Mouse (Mus musculus) heart, embryonic 11.5 days (tissue): Measurements from ENCODE around the gene Gm28038. TPM values are rescaled to one million over a fixed set of nuclear protein-coding genes. Genes with fewer than 3 reads are reported as not detected.

Experiments
- ATAC-seq: fragments of 200-750 bp; cut with Nextera tagmentation; replicated peaks from 2 replicates; pipeline ENCODE4 v1.8.0; 2017; ENCODE audit warnings: moderate library complexity; ENCODE audit not compliant: insufficient number of reproducible peaks, low FRiP score, low TSS enrichment
- H3K27ac ChIP-seq: fragments of 300-500 bp; sonication (generic); 2 replicates; pipeline ENCODE4 v1.5.1; 2014; ENCODE audit warnings: mild to moderate bottlenecking, low read depth, low read length
- H3K27me3 ChIP-seq: fragments of 300-500 bp; sonication (generic); 2 replicates; pipeline ENCODE4 v1.6.1; 2014; ENCODE audit warnings: mild to moderate bottlenecking, low read length, mixed read lengths; ENCODE audit not compliant: control insufficient read depth, insufficient read depth
- H3K36me3 ChIP-seq: fragments of 300-500 bp; sonication (generic); 2 replicates; pipeline ENCODE4 v1.6.1; 2014; ENCODE audit warnings: mild to moderate bottlenecking, low read length, moderate library complexity, mixed read lengths; ENCODE audit not compliant: control insufficient read depth, insufficient read depth
- H3K4me1 ChIP-seq: fragments of 300-500 bp; sonication (generic); 2 replicates; pipeline ENCODE4 v1.6.1; 2014; ENCODE audit warnings: low read length; ENCODE audit not compliant: control insufficient read depth, insufficient read depth
- H3K4me2 ChIP-seq: fragments of 300-500 bp; sonication (generic); 2 replicates; pipeline ENCODE4 v1.6.1; 2014; ENCODE audit warnings: mild to moderate bottlenecking, moderate library complexity
- H3K4me3 ChIP-seq: fragments of 300-500 bp; sonication (generic); 2 replicates; pipeline ENCODE4 v1.5.1; 2014; ENCODE audit warnings: low read depth, low read length
- H3K9ac ChIP-seq: fragments of 300-500 bp; sonication (generic); 2 replicates; pipeline ENCODE4 v1.6.1; 2014; ENCODE audit warnings: mild to moderate bottlenecking, low read depth, low read length, moderate library complexity
- H3K9me3 ChIP-seq: fragments of 300-500 bp; sonication (generic); replicated peaks from 2 replicates; pipeline ENCODE4 v1.6.1; 2016; ENCODE audit warnings: low read length; ENCODE audit not compliant: control insufficient read depth
- WGBS: fragments of 180-500 bp; shearing (Covaris S2); extraction: QIAGEN DNeasy Blood & Tissue Kit; methylation state at CpG from one replicate; pipeline ENCODE4 v1.1.7; 2014; ENCODE audit not compliant: insufficient replicate concordance; 5-methylcytosine and 5-hydroxymethylcytosine counted together
- polyA plus RNA-seq: library from polyadenylated mRNA; unstranded; fragments of >200 nt; fragmentation: Nextera tagmentation; extraction: Ambion mirVana; gene quantifications from 2 replicates; pipeline ENCODE4 v1.2.1, GENCODE M21; 2014

Gene Gm28038
- polyA plus RNA-seq, 1 experiment from 2014 or later: not detected

DNA sequence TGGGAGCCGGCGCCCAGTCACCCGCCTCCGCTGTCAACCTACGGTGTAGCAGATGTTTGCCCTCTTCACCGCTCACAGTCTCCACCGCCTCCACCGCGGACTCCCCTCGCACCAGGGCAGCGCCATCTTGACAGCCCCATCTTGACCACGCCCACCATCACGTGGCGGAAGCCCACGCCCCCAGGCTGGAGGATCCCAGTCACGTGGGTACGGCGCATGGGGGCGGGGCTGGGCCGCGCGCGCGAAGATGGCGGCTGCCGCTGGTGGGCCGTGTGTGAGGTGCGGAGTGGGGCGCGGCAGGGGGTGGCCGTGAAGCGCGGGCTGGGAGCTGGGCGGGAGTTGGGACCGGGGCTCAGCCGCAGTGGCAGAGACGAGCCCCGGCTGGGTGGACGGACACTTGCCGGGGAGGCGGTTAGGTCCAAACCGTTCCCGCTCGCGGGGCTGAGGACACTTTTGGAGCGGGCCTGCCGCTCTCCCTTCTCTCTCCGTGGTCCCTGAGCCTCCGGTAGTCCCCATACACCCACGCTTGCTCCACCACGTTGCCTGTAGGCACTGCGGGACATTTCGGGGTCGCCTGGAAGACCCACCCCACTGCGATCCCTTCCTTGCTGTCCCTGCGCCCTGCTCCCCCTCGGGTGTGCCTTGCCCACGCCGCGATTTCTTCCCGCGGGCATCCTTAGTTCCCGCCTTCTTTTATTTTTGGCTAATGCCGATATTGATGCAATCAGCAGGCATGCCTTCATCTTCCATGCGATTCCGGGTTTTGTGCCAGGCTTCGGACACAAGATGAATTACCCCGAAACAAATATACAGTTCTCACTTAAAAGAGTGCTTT lies 5.6 kb downstream of the Gm28038 start, which contains the start of the genes Dolk and Nup188:
Dolk (minus strand) TSS at position 143 of the 835 bp plus-strand sequence.
Nup188 (plus strand) TSS at position 206 of the 835 bp plus-strand sequence.
- WGBS: under 1% methylated on average over 66 of the region's 68 CpGs
- ATAC-seq: peak; percentile 90
- peak within 1 kb of the TSS; percentile 52 for H3K27ac ChIP-seq

DNA sequence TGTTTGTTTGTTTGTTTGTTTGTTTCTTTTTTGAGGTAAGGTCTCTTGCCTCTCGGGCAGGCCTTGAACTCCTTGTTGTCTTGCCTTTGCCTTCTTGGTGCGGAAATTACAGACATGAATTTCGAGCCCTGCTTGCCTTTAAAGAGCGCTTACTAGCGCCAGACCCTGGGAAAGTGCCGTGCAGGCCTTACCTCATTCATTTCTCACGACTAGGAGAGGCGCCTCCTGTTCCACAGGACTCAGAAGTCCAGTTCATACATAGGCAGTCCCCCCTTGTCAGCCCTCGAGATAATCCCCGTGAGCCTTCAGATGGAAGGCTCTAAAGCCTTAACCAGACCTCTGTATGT lies 6.2 kb downstream of the Gm28038 start:
- Histone ChIP-seq H3K4me3 (peak overlapping the region; percentile 97), H3K4me1 (peaks cover 13% of the 10 kb centered on the region), H3K9me3 (no peaks in the 10 kb centered on the region), H3K27me3 (no peaks in the 10 kb centered on the region), H3K4me2 (peak overlapping the region; percentile 75), H3K27ac (peak overlapping the region; percentile 52), H3K9ac (peak overlapping the region; percentile 97), H3K36me3 (no peaks in the 10 kb centered on the region)
- WGBS: under 1% methylated on average over 10 of the region's 10 CpGs
- ATAC-seq: no peak

More for the DNA sequence above, 5.6 kb downstream of the Gm28038 start, which contains the start of the genes Dolk and Nup188:
- Histone ChIP-seq H3K4me2 (peak within 1 kb of the TSS; percentile 75), H3K27me3 (no peaks in the 10 kb centered on the region), H3K9ac (peak within 1 kb of the TSS; percentile 97), H3K4me3 (peak within 1 kb of the TSS; percentile 97), H3K36me3 (no peaks in the 10 kb centered on the region), H3K4me1 (peaks cover 13% of the 10 kb centered on the region), H3K9me3 (no peaks in the 10 kb centered on the region)

DNA sequence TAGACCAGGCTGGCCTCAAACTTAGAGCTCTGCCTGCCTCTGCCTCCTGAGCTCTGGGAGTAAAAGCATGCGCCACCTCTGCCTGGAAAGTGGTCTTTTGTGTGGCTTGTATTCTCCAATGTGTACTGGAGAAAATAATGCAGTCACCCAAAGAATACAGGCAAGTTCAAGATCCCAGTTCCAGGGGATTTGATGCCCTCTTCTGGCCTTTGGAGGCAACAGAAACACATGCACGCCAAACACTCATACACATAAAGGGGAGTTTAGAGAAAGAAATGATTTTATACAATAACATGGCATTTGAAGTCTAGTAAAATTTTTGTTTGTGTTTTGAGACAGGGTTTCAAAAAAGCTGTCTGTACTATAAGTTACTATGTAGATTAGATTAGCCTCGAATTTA lies 18.7 kb downstream of the Gm28038 start:
- Histone ChIP-seq H3K4me3 (no peak overlapping the region), H3K4me2 (no peak overlapping the region), H3K27ac (no peak overlapping the region), H3K36me3 (peaks cover 20% of the 10 kb centered on the region), H3K9me3 (no peaks in the 10 kb centered on the region), H3K9ac (no peak overlapping the region), H3K27me3 (no peaks in the 10 kb centered on the region), H3K4me1 (no peaks in the 10 kb centered on the region)
- 76% methylated on average over 3 of the region's 3 CpGs for WGBS
- ATAC-seq: no peak

DNA sequence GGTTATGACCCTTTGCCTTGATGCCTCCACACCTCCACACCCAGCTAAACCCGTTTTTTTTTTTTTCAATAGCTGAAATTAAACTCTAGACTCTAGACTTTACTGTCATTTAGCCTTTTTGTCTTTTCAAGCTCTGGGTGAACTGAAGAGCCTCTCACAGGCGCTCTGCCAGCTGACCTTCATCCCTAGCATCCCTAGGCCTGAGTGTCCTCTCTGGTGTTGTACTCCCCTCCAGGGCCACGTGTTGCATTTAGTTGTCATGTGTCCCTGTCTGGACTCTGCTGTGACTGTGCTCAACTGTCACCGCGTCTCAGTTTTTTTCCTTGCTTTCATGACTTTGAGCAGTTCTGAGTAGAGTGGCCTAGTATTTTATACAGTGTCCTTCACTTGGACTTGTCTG lies 19.1 kb downstream of the Gm28038 start:
- no peak overlapping the region for H3K27ac ChIP-seq
- H3K4me2 ChIP-seq: no peak overlapping the region
- H3K4me1 ChIP-seq: no peaks in the 10 kb centered on the region
- H3K27me3 ChIP-seq: no peaks in the 10 kb centered on the region
- no peak overlapping the region for H3K9ac ChIP-seq
- H3K4me3 ChIP-seq: no peak overlapping the region
- peaks cover 23% of the 10 kb centered on the region for H3K36me3 ChIP-seq
- no peaks in the 10 kb centered on the region for H3K9me3 ChIP-seq
- WGBS: 90% methylated on average over 5 of the region's 5 CpGs
- ATAC-seq: no peak

DNA sequence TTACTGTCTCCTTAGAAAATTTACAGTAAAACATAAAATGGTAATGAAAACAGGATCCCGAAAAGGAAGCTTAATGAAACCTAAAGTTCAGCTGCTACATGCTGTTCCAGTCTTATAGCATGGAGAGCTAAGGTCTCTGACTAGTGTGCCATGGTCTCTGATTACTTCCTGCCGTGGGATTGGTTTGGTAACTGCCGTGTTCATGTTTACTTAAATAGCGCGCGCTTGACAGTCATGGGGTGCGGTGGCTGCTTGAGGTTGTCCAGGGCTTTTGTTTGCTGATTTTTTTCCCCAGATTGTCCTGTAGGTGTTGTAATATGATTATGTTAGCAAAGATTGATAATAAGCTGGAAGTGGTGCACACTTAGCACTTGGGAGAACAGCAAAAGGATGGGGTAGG lies 25.2 kb downstream of the Gm28038 start:
- H3K4me1 ChIP-seq: no peaks in the 10 kb centered on the region
- no peak for ATAC-seq
- 95% methylated on average over 7 of the region's 7 CpGs for WGBS
- H3K4me3 ChIP-seq: no peak overlapping the region
- no peak overlapping the region for H3K4me2 ChIP-seq
- no peaks in the 10 kb centered on the region for H3K9me3 ChIP-seq
- H3K36me3 ChIP-seq: peaks cover 51% of the 10 kb centered on the region
- no peaks in the 10 kb centered on the region for H3K27me3 ChIP-seq
- H3K9ac ChIP-seq: no peak overlapping the region
- H3K27ac ChIP-seq: no peak overlapping the region

DNA sequence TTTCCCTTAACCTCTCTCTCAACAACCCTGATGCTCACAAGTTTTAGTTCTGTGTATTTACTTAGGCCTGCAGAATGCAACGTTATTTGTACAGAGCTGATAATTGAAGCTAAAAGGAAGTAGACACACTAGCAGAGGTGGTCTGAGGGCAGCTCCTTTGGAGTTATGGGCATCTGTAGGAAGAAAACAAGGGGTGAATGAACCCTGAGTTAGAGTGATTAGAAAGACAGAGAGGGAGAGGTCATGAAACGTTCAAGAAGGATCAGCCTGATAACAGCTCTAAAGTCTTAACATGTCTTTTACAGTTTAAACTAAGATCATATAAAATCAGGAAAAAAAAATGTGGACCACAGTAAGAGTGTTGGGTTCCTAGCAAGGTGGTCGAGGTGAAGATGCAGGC lies 28.5 kb downstream of the Gm28038 start:
- H3K4me2 ChIP-seq: no peak overlapping the region
- no peak overlapping the region for H3K4me3 ChIP-seq
- H3K4me1 ChIP-seq: no peaks in the 10 kb centered on the region
- no peaks in the 10 kb centered on the region for H3K27me3 ChIP-seq
- H3K9me3 ChIP-seq: no peaks in the 10 kb centered on the region
- WGBS: 82% methylated on average over 3 of the region's 3 CpGs
- H3K9ac ChIP-seq: no peak overlapping the region
- no peak overlapping the region for H3K27ac ChIP-seq
- H3K36me3 ChIP-seq: peaks cover 56% of the 10 kb centered on the region
- ATAC-seq: no peak

DNA sequence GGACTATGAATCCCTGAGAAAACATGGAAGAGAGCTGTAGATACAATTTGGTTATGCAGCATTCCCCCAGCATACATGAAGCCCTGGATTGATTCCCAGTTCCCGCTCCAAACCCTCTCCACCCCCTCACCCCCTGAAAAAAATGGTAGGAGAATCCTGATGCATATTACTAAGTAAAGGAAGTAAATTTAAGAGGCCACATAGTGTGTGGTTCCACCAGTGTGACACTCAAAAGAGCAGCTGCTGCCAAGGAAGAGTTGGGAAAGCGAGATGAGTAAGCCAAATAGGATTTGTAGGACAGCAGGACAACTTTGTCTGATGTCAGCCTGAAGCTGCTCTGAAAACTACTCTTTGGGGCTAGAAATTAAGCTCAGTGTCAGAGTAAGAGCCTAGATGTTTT lies 30.6 kb downstream of the Gm28038 start:
- Histone ChIP-seq H3K4me1 (no peaks in the 10 kb centered on the region), H3K36me3 (peaks cover 59% of the 10 kb centered on the region), H3K27ac (no peak overlapping the region), H3K4me3 (no peak overlapping the region), H3K9me3 (no peaks in the 10 kb centered on the region), H3K27me3 (no peaks in the 10 kb centered on the region), H3K4me2 (no peak overlapping the region), H3K9ac (no peak overlapping the region)
- ATAC-seq: no peak
- WGBS: 94% methylated on average over 2 of the region's 2 CpGs

DNA sequence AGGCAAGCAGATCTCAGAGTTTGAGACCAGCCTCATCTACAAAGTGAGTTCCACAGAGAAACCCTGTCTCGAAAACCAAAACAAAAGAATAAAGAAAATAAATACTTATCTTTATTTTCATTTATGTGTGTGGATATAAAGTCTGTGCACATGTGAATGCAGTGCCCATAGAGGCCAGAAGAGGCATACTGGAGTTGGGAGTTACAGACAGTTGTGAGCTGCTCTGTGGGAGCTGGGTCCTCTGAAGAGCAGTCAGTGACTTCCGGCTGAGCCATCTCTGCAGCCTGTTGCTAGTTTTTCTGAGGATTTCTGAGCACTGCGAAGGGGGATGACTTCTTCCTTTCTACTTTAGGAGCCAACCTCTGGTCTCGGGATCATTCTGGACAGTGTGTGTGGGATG lies 35.3 kb downstream of the Gm28038 start:
- ATAC-seq: no peak
- WGBS: 94% methylated on average over 4 of the region's 4 CpGs
- no peaks in the 10 kb centered on the region for H3K4me1 ChIP-seq
- H3K9ac ChIP-seq: no peak overlapping the region
- peaks cover 51% of the 10 kb centered on the region for H3K36me3 ChIP-seq
- no peaks in the 10 kb centered on the region for H3K27me3 ChIP-seq
- H3K4me2 ChIP-seq: no peak overlapping the region
- H3K4me3 ChIP-seq: no peak overlapping the region
- H3K27ac ChIP-seq: no peak overlapping the region
- no peaks in the 10 kb centered on the region for H3K9me3 ChIP-seq

DNA sequence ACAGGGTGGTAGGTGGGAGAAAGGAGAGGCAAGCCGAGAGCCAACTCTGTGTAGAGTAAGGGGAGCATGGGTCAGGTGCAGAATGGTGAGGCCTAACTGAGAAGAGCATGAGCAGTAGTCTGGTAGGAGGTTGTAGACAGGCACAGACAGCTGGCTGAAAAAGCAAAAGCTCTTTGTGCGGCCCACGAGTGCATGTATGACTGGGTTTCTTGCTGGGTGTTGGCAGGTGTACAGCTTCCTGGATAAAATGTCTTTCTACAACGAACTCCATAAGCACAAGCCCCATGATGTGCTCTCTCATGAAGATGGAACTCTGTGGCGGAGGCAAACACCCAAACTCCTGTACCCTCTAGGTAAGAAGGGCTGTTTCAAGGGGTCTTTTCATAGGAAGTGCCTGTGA lies 36.1 kb downstream of the Gm28038 start:
- H3K9me3 ChIP-seq: no peaks in the 10 kb centered on the region
- H3K4me2 ChIP-seq: no peak overlapping the region
- no peak overlapping the region for H3K4me3 ChIP-seq
- no peak overlapping the region for H3K27ac ChIP-seq
- H3K9ac ChIP-seq: no peak overlapping the region
- H3K27me3 ChIP-seq: no peaks in the 10 kb centered on the region
- no peak for ATAC-seq
- H3K36me3 ChIP-seq: peaks cover 54% of the 10 kb centered on the region
- 92% methylated on average over 5 of the region's 5 CpGs for WGBS
- H3K4me1 ChIP-seq: no peaks in the 10 kb centered on the region
